Mouse (Mus musculus): Measurements from ENCODE around the gene Hk2. TPM values are rescaled to one million over a fixed set of nuclear protein-coding genes. Genes with fewer than 3 reads are reported as not detected.

Hk2 gene
- polyA plus RNA-seq, 2 experiments: 14.2 to 18.5 TPM

GRCm38 (mm10) chr6:82707742-82708141, 66.5 kb downstream of the Hk2 start:
- WGBS: 74% methylated on average over 3 of the region's 3 CpGs
- Histone ChIP-seq H3K9ac (ENCODE audit: low read depth, low read length, severe bottlenecking) (no peak overlapping the region), H3K4me1 (ENCODE audit: control insufficient read depth, insufficient read depth, low read length) (no peaks in the 10 kb centered on the region), H3K27me3 (ENCODE audit: control insufficient read depth, insufficient read depth, low read length) (no peaks in the 10 kb centered on the region), H3K36me3 (ENCODE audit: control insufficient read depth, insufficient read depth, low read length) (no peaks in the 10 kb centered on the region), H3K27ac (replicated peaks; ENCODE audit: low read depth, low read length) (no peak overlapping the region), H3K4me2 (replicated peaks; ENCODE audit: low read depth, low read length, severe bottlenecking) (no peak overlapping the region), H3K9me3 (ENCODE audit: control insufficient read depth, low read length) (no peaks in the 10 kb centered on the region), H3K4me3 (replicated peaks; ENCODE audit: low read length) (no peak overlapping the region)
- DNase-seq (ENCODE audit: low spot score) (no peak), ATAC-seq (ENCODE audit: low FRiP score, low read depth) (no peak)
- no peak for TF ChIP-seq POLR2A (IDR thresholded peaks at IDR 0.05; ENCODE audit: borderline replicate concordance, extremely low read depth, insufficient read depth, insufficient read length)

- Histone ChIP-seq H3K27me3 (ENCODE audit: control insufficient read depth, insufficient read depth, low read length) (no peaks in the 10 kb centered on the region), H3K4me3 (replicated peaks; ENCODE audit: low read length) (no peak overlapping the region), H3K4me2 (replicated peaks; ENCODE audit: low read depth, low read length, severe bottlenecking) (no peak overlapping the region), H3K27ac (replicated peaks; ENCODE audit: low read depth, low read length) (no peak overlapping the region), H3K9me3 (ENCODE audit: control insufficient read depth, low read length) (no peaks in the 10 kb centered on the region), H3K4me1 (ENCODE audit: control insufficient read depth, insufficient read depth, low read length) (no peaks in the 10 kb centered on the region), H3K9ac (ENCODE audit: low read depth, low read length, severe bottlenecking) (no peak overlapping the region), H3K36me3 (ENCODE audit: control insufficient read depth, insufficient read depth, low read length) (no peaks in the 10 kb centered on the region)
- ATAC-seq (ENCODE audit: low FRiP score, low read depth) (no peak), DNase-seq (ENCODE audit: low spot score) (no peak)
- no peak for TF ChIP-seq POLR2A (IDR thresholded peaks at IDR 0.05; ENCODE audit: borderline replicate concordance, extremely low read depth, insufficient read depth, insufficient read length)
- WGBS: 83% methylated on average over 10 of the region's 10 CpGs
These were observed 67.0 kb downstream of the Hk2 start for GRCm38 (mm10) chr6:82707241-82707640.

- Histone ChIP-seq H3K9me3 (ENCODE audit: control insufficient read depth, low read length) (no peaks in the 10 kb centered on the region), H3K9ac (ENCODE audit: low read depth, low read length, severe bottlenecking) (no peak within 1 kb of the TSS), H3K4me1 (ENCODE audit: control insufficient read depth, insufficient read depth, low read length) (no peaks in the 10 kb centered on the region), H3K4me2 (replicated peaks; ENCODE audit: low read depth, low read length, severe bottlenecking) (no peak within 1 kb of the TSS), H3K27me3 (ENCODE audit: control insufficient read depth, insufficient read depth, low read length) (no peaks in the 10 kb centered on the region), H3K27ac (replicated peaks; ENCODE audit: low read depth, low read length) (no peak within 1 kb of the TSS), H3K4me3 (replicated peaks; ENCODE audit: low read length) (no peak within 1 kb of the TSS), H3K36me3 (ENCODE audit: control insufficient read depth, insufficient read depth, low read length) (no peaks in the 10 kb centered on the region)
- TF ChIP-seq POLR2A (IDR thresholded peaks at IDR 0.05; ENCODE audit: borderline replicate concordance, extremely low read depth, insufficient read depth, insufficient read length): no peak
- 78% methylated on average over 5 of the region's 5 CpGs for WGBS
- DNase-seq (ENCODE audit: low spot score) (no peak), ATAC-seq (ENCODE audit: low FRiP score, low read depth) (no peak)
These were observed 69.0 kb downstream of the Hk2 start, which contains the start of gene Pole4 for GRCm38 (mm10) chr6:82705221-82705620. TSS of gene Pole4 (minus strand) at chr6:82705365.

DNA sequence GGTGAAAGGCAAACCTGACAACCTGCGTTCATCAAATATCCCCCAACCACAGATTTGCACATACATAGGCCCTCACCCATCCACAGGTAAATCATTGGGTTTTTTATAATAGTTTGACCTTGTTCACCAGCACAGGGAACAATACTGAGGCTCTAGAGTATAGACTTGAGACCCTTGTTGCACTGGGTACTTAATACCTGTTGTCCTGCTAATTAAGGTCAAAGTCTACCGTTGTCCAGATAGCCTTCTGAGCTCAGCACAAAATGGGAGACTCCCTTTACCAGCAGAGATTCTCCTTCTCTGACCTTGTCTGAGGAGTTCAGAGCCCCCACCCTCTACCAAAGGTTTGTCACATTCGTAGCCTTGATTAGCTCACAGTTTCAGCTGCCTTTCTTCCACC, 70.5 kb downstream of the Hk2 start:
- no peak for TF ChIP-seq POLR2A (IDR thresholded peaks at IDR 0.05; ENCODE audit: borderline replicate concordance, extremely low read depth, insufficient read depth, insufficient read length)
- Histone ChIP-seq H3K4me1 (ENCODE audit: control insufficient read depth, insufficient read depth, low read length) (no peaks in the 10 kb centered on the region), H3K27me3 (ENCODE audit: control insufficient read depth, insufficient read depth, low read length) (no peaks in the 10 kb centered on the region), H3K4me3 (replicated peaks; ENCODE audit: low read length) (no peak overlapping the region), H3K36me3 (ENCODE audit: control insufficient read depth, insufficient read depth, low read length) (no peaks in the 10 kb centered on the region), H3K9me3 (ENCODE audit: control insufficient read depth, low read length) (no peaks in the 10 kb centered on the region), H3K4me2 (replicated peaks; ENCODE audit: low read depth, low read length, severe bottlenecking) (no peak overlapping the region), H3K27ac (replicated peaks; ENCODE audit: low read depth, low read length) (no peak overlapping the region), H3K9ac (ENCODE audit: low read depth, low read length, severe bottlenecking) (no peak overlapping the region)
- ATAC-seq (ENCODE audit: low FRiP score, low read depth) (no peak), DNase-seq (ENCODE audit: low spot score) (no peak)
- WGBS: 93% methylated on average over 3 of the region's 3 CpGs

DNA sequence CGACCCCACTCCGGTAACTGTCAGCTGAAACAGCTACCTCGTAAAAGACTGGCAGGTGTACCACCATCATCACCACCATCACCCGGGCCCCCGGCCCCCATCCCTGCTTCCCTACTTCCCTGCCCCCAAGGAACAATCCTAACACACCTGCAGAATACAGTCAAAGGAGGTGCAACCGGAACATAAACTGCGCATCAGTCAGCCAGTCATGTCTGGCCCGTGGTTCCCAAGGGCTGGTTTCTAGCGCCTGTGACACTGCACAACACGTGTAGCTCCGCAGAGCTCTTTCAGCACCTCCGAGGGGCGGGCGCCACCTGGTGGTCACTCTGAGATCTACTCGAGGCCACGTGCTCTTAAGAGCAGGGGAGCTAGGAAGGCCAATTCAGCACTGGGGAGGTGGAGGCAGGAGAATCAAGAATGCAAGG, 71.6 kb downstream of the Hk2 start:
- Histone ChIP-seq H3K36me3 (ENCODE audit: control insufficient read depth, insufficient read depth, low read length) (no peaks in the 10 kb centered on the region), H3K9ac (ENCODE audit: low read depth, low read length, severe bottlenecking) (no peak overlapping the region), H3K27me3 (ENCODE audit: control insufficient read depth, insufficient read depth, low read length) (no peaks in the 10 kb centered on the region), H3K4me1 (ENCODE audit: control insufficient read depth, insufficient read depth, low read length) (no peaks in the 10 kb centered on the region), H3K4me3 (replicated peaks; ENCODE audit: low read length) (no peak overlapping the region), H3K27ac (replicated peaks; ENCODE audit: low read depth, low read length) (no peak overlapping the region), H3K9me3 (ENCODE audit: control insufficient read depth, low read length) (no peaks in the 10 kb centered on the region), H3K4me2 (replicated peaks; ENCODE audit: low read depth, low read length, severe bottlenecking) (no peak overlapping the region)
- 24% methylated on average over 16 of the region's 16 CpGs for WGBS
- ATAC-seq (ENCODE audit: low FRiP score, low read depth) (peak; percentile 80), DNase-seq (ENCODE audit: low spot score) (peak; percentile 79)
- no peak for TF ChIP-seq POLR2A (IDR thresholded peaks at IDR 0.05; ENCODE audit: borderline replicate concordance, extremely low read depth, insufficient read depth, insufficient read length)

DNA sequence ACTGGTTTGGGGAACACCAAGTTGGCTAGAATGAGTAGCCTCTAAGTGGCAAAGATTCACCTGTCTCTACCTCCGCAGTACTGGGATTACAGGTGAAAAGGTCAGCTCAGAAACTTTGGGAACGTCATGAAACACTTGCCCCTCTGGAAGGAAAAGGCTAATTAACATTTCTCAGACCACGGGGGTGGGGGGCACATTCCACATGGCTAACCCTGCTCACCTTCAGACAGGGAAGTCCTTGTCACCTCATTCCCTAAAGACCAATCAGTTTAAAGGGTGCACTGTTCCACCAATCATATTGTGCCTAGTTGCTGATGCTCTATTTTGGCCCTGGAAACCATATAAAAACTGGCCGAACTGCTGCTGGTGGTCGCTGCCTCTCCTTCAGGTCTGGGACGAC, 73.0 kb downstream of the Hk2 start:
- 62% methylated on average over 6 of the region's 6 CpGs for WGBS
- no peak overlapping the region for H3K4me2 ChIP-seq (replicated peaks; ENCODE audit: low read depth, low read length, severe bottlenecking)
- H3K4me3 ChIP-seq (replicated peaks; ENCODE audit: low read length): no peak overlapping the region
- no peak overlapping the region for H3K27ac ChIP-seq (replicated peaks; ENCODE audit: low read depth, low read length)
- H3K9me3 ChIP-seq (ENCODE audit: control insufficient read depth, low read length): no peaks in the 10 kb centered on the region
- TF ChIP-seq POLR2A (IDR thresholded peaks at IDR 0.05; ENCODE audit: borderline replicate concordance, extremely low read depth, insufficient read depth, insufficient read length): no peak
- no peaks in the 10 kb centered on the region for H3K27me3 ChIP-seq (ENCODE audit: control insufficient read depth, insufficient read depth, low read length)
- no peaks in the 10 kb centered on the region for H3K36me3 ChIP-seq (ENCODE audit: control insufficient read depth, insufficient read depth, low read length)
- DNase-seq (ENCODE audit: low spot score): no peak
- no peak overlapping the region for H3K9ac ChIP-seq (ENCODE audit: low read depth, low read length, severe bottlenecking)
- no peak for ATAC-seq (ENCODE audit: low FRiP score, low read depth)
- no peaks in the 10 kb centered on the region for H3K4me1 ChIP-seq (ENCODE audit: control insufficient read depth, insufficient read depth, low read length)

All from limb, embryonic 14.5 days (tissue).